Mouse (Mus musculus): ENCODE measurements around the gene Tec. TPM values are rescaled to one million over a fixed set of nuclear protein-coding genes. Genes with fewer than 3 reads are reported as not detected.

Tec gene
- polyA plus RNA-seq, 1 experiment from 2014 or later, result 8.8 TPM

DNA sequence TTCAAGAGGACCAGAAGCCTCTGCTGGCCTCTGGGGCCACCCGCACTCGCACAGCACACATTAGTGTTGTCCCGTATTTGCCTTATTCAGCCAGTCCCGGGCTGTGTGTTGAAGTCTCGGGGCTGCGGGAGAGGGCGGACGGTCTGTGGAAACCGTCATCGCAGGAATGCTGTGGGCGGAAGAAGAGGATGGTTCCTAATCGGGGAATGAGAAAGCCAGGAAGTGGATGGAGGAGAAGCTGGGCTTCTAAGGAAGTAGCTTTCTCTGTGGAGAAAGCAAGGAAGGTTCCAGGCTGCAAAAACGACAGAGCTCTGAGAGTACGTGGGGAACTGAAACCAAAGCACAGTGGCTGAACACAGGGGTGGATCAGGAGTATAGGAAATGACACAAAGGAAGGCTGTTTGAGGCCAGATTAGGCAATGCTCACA lies 72.1 kb downstream of the Tec start:
- ATAC-seq (ENCODE audit: low FRiP score), result no peak

DNA sequence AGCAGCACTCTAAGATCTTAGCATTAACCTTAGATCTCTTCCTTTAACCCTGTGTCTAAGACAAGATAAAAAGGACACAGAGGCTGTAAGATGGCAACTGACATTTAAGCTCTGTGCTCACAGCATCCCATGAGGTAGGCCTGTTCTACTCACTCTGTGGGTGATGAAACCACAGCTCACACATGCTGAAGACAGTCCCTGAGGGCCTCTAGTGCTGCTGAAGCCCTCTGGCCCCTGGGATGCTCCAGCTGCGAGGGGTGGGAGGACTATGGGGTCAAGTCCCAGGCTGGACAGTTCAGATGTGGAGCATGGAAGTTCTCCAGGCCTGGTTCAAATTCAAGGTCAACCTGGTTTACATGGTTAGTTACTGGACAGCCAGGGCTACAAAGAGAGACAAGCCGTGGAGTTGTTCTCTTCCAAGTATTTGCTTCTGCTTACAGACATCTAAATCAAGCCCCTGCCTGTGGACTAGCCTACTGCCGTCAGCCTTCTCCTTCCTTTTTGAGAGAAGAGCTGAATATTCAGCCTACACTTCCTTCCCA lies 74.9 kb downstream of the Tec start:
- WGBS, result 79% methylated on average over 3 of the region's 3 CpGs
- no peak for ATAC-seq (ENCODE audit: low FRiP score)
- H3K9me3 ChIP-seq (replicated peaks), result no peaks in the 10 kb centered on the region
- H3K4me3 ChIP-seq (replicated peaks), result no peak overlapping the region
- H3K36me3 ChIP-seq, result no peaks in the 10 kb centered on the region
- H3K4me2 ChIP-seq, result no peak overlapping the region
- H3K27me3 ChIP-seq (replicated peaks), result no peaks in the 10 kb centered on the region
- H3K27ac ChIP-seq (replicated peaks), result no peak overlapping the region
- no peaks in the 10 kb centered on the region for H3K4me1 ChIP-seq
- H3K9ac ChIP-seq (replicated peaks), result no peak overlapping the region

More for the DNA sequence above, 72.1 kb downstream of the Tec start:
- 70% methylated on average over 14 of the region's 14 CpGs for WGBS
- Histone ChIP-seq H3K4me2 (peak overlapping the region; percentile 35), H3K27ac (replicated peaks) (no peak overlapping the region; the same call in 1 of the 2 replicates), H3K9ac (replicated peaks) (no peak overlapping the region), H3K4me1 (no peaks in the 10 kb centered on the region), H3K4me3 (replicated peaks) (no peak overlapping the region), H3K27me3 (replicated peaks) (no peaks in the 10 kb centered on the region), H3K9me3 (replicated peaks) (no peaks in the 10 kb centered on the region), H3K36me3 (no peaks in the 10 kb centered on the region)

DNA sequence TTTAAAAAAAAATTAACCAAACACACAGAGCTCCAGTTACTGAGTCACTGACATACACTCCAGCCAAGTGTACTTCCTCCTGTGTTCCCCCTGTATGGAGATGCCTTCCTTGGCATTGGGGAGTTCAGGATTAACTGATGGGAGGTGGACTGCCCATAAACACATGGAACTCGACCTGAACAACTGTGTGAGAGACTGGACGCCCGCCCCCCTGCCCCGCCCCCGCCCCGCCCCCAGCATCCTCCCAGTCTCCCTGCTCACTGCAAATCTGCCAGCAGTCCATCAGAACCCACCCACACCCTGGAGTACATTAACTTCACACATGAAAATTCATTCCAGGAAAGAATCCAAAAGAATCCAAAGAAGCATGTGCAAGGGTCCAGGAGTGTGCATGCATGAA lies 76.5 kb downstream of the Tec start:
- ATAC-seq (ENCODE audit: low FRiP score), result no peak
- H3K27me3 ChIP-seq (replicated peaks), result no peaks in the 10 kb centered on the region
- 16% methylated on average over 6 of the region's 6 CpGs for WGBS
- H3K4me3 ChIP-seq (replicated peaks), result no peak overlapping the region
- H3K27ac ChIP-seq (replicated peaks), result no peak overlapping the region
- no peaks in the 10 kb centered on the region for H3K36me3 ChIP-seq
- no peak overlapping the region for H3K4me2 ChIP-seq
- H3K9ac ChIP-seq (replicated peaks), result no peak overlapping the region
- no peaks in the 10 kb centered on the region for H3K9me3 ChIP-seq (replicated peaks)
- H3K4me1 ChIP-seq, result no peaks in the 10 kb centered on the region

DNA sequence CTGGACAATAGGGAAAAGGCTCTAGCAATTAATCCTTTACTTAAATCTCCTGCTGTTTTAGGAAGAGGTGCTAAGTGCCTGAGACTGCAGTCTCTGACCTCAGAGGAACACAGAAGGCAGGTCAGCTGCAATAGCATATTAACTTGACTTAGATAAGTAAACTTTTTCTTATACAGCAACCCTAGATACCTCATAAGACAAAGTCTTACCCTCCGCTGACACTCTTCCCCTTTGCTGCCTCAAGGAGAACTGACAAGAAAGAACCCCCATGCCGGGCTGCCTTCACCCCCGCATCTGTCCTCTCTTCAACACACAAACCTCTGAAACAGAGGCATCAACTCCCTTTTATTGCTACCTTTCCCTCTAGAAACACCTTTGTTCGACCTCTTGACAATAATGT lies 76.9 kb downstream of the Tec start:
- H3K9ac ChIP-seq (replicated peaks), result no peak overlapping the region
- no peaks in the 10 kb centered on the region for H3K4me1 ChIP-seq
- no peaks in the 10 kb centered on the region for H3K36me3 ChIP-seq
- H3K27me3 ChIP-seq (replicated peaks), result no peaks in the 10 kb centered on the region
- no peak overlapping the region for H3K4me3 ChIP-seq (replicated peaks)
- no peaks in the 10 kb centered on the region for H3K9me3 ChIP-seq (replicated peaks)
- no peak for ATAC-seq (ENCODE audit: low FRiP score)
- no peak overlapping the region for H3K27ac ChIP-seq (replicated peaks)
- 37% methylated on average over 4 of the region's 4 CpGs for WGBS
- H3K4me2 ChIP-seq, result no peak overlapping the region

DNA sequence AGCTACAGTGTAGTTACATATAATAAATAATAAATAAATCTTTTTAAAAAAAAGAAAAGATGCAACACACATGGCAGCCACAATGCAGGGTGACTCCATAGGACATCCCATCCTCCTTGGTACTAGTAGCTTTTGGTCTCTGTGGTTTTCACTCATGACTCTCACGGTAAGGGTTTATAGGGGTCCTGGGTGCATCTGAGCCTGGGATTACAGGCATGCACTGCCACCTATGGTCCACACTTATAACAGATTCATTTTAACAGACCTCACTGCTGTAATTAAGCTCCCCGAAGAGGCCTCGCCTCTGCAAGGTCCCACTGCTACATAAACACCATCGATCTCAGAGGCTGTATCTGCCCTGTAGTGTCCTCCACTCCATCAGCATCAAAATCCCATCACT lies 82.8 kb downstream of the Tec start:
- H3K27me3 ChIP-seq (replicated peaks), result no peaks in the 10 kb centered on the region
- 76% methylated on average over 4 of the region's 4 CpGs for WGBS
- no peak overlapping the region for H3K4me2 ChIP-seq
- H3K27ac ChIP-seq (replicated peaks), result no peak overlapping the region
- H3K36me3 ChIP-seq, result no peaks in the 10 kb centered on the region
- H3K4me3 ChIP-seq (replicated peaks), result no peak overlapping the region
- H3K4me1 ChIP-seq, result no peaks in the 10 kb centered on the region
- no peaks in the 10 kb centered on the region for H3K9me3 ChIP-seq (replicated peaks)
- no peak overlapping the region for H3K9ac ChIP-seq (replicated peaks)
- ATAC-seq (ENCODE audit: low FRiP score), result no peak

DNA sequence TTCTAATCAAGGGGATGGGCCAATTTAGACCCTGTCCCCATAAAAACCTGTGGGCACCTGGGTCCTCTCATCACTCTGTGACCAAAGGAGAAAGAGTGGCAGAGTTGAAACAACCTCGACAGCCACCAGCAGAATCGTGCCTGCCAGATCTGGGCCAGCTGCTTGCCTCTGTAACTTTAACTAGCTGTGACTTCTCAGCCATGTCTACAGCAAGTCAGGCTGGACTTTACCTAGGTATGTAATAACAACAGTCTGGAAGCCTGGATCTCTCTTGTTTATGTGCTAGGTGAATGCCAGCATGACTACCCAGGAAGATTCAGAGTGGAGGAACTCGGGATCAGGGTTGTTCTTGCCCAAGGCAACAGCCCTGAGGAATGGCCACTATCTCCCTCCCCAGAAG lies 83.6 kb downstream of the Tec start:
- ATAC-seq (ENCODE audit: low FRiP score), result no peak
- 86% methylated on average over 3 of the region's 3 CpGs for WGBS
- no peaks in the 10 kb centered on the region for H3K9me3 ChIP-seq (replicated peaks)
- no peak overlapping the region for H3K4me3 ChIP-seq (replicated peaks)
- no peak overlapping the region for H3K9ac ChIP-seq (replicated peaks)
- no peaks in the 10 kb centered on the region for H3K36me3 ChIP-seq
- no peaks in the 10 kb centered on the region for H3K4me1 ChIP-seq
- H3K27me3 ChIP-seq (replicated peaks), result no peaks in the 10 kb centered on the region
- no peak overlapping the region for H3K4me2 ChIP-seq
- no peak overlapping the region for H3K27ac ChIP-seq (replicated peaks)

DNA sequence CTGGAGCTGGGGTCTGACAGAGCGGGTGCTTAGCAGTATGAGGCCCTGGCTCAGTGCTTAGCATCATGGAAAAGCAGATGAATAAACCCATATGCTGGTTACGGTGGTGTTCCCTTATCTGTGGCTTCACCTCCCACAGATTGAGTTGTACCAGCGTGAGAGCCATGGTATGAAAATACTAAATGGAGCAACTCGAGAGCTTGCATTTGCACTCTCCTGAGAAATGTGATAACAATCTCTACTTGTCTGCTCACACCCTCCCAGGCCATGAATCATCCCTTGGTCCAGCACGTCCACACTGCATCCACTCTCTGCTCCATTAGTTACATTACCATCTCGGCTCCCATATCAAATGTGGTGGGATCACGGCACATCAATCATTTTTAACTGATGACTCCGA lies 84.3 kb downstream of the Tec start:
- 82% methylated on average over 8 of the region's 8 CpGs for WGBS
- Histone ChIP-seq H3K9me3 (replicated peaks) (no peaks in the 10 kb centered on the region), H3K9ac (replicated peaks) (no peak overlapping the region), H3K27ac (replicated peaks) (no peak overlapping the region), H3K4me2 (no peak overlapping the region), H3K27me3 (replicated peaks) (no peaks in the 10 kb centered on the region), H3K4me3 (replicated peaks) (no peak overlapping the region), H3K36me3 (no peaks in the 10 kb centered on the region), H3K4me1 (no peaks in the 10 kb centered on the region)
- no peak for ATAC-seq (ENCODE audit: low FRiP score)

DNA sequence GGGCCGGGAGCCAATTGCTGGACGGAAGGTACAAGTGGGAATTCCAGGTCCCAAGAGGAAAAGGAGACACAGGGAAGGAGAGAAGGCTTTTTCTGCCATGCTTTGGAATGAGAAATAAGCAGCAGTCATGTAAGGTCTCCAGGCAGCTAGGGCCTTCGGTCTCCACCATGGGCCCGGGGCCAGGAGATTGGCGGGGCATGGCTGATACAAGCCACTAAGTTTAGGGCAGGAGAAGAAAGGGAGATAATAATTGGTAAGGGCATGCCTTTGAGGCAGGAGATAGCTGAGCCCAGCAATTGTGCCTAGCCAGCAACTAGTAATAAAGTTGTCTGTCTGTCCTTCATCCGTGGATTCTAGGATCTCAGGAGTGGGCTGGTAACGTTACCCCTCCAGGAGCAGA lies 85.2 kb downstream of the Tec start:
- no peak overlapping the region for H3K27ac ChIP-seq (replicated peaks)
- H3K4me2 ChIP-seq, result no peak overlapping the region
- ATAC-seq (ENCODE audit: low FRiP score), result no peak
- H3K27me3 ChIP-seq (replicated peaks), result no peaks in the 10 kb centered on the region
- no peaks in the 10 kb centered on the region for H3K4me1 ChIP-seq
- H3K36me3 ChIP-seq, result no peaks in the 10 kb centered on the region
- 94% methylated on average over 7 of the region's 7 CpGs for WGBS
- no peak overlapping the region for H3K9ac ChIP-seq (replicated peaks)
- H3K4me3 ChIP-seq (replicated peaks), result no peak overlapping the region
- no peaks in the 10 kb centered on the region for H3K9me3 ChIP-seq (replicated peaks)

DNA sequence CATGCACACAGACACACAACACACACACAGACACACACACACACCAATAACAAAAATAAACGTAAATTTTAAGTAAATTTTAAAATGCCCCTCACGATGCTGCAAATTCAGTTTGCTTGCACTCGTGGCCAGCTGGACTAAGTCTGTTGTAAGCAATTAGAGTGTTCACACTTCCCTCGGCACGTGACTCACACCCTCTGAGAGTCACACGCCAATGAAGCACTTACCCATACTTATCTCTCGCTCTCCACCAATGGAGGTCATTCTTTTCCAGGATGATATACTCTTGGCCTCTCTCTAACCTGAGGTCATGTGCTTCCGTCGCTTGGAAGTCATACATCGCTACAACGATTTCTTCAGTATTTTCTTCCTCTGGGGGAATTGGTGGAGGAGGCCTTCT lies 86.5 kb downstream of the Tec start:
- no peaks in the 10 kb centered on the region for H3K9me3 ChIP-seq (replicated peaks)
- H3K4me3 ChIP-seq (replicated peaks), result no peak overlapping the region
- no peak for ATAC-seq (ENCODE audit: low FRiP score)
- H3K36me3 ChIP-seq, result no peaks in the 10 kb centered on the region
- no peak overlapping the region for H3K4me2 ChIP-seq
- no peaks in the 10 kb centered on the region for H3K4me1 ChIP-seq
- H3K27ac ChIP-seq (replicated peaks), result no peak overlapping the region
- no peaks in the 10 kb centered on the region for H3K27me3 ChIP-seq (replicated peaks)
- 88% methylated on average over 11 of the region's 11 CpGs for WGBS
- H3K9ac ChIP-seq (replicated peaks), result no peak overlapping the region

DNA sequence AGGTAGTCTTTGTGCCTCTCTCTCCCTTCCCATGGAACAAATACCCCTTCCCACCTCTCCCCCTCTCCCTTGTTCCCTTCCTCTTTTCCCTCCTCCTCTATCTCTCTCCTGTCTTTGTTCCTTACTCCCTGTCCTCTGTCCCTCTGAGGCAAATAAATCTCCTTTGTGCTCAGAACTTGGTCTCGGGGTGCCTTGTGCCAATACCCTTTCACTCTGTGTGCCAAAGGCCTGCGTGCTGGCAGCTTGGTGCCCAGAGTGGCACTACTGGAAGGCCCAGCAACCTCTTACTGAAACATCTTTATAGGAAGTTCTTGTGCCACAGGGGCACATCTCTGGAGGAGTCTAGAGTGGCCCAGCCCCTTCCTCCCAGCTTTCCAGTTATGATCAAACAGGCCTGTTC lies 91.7 kb downstream of the Tec start:
- no peaks in the 10 kb centered on the region for H3K9me3 ChIP-seq (replicated peaks)
- 72% methylated on average over 2 of the region's 2 CpGs for WGBS
- H3K36me3 ChIP-seq, result no peaks in the 10 kb centered on the region
- no peaks in the 10 kb centered on the region for H3K27me3 ChIP-seq (replicated peaks)
- H3K27ac ChIP-seq (replicated peaks), result no peak overlapping the region
- H3K4me3 ChIP-seq (replicated peaks), result no peak overlapping the region
- H3K4me1 ChIP-seq, result no peaks in the 10 kb centered on the region
- H3K9ac ChIP-seq (replicated peaks), result no peak overlapping the region
- ATAC-seq (ENCODE audit: low FRiP score), result no peak
- no peak overlapping the region for H3K4me2 ChIP-seq

DNA sequence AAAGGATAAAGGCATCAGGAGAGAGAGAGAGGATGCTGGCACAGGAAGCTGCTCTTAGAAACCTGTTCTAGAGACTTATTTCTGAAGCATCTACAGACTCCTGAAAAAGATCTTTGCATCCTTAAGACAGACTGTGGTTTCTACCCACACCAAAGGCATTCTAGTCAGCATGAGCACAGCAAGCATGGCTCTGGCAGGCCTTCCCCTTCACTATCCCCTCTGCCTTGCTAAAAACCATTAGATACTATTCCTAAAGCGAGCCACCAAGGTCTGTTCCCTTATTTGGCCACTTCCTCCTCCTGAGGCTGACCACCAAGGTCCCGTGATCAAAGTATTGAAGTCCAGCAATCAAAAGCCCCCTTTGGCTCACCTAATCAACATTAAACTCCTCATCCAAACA lies 92.2 kb downstream of the Tec start:
- Histone ChIP-seq H3K4me3 (replicated peaks) (no peak overlapping the region), H3K9ac (replicated peaks) (no peak overlapping the region), H3K4me2 (no peak overlapping the region), H3K36me3 (no peaks in the 10 kb centered on the region), H3K27ac (replicated peaks) (no peak overlapping the region), H3K4me1 (no peaks in the 10 kb centered on the region), H3K27me3 (replicated peaks) (no peaks in the 10 kb centered on the region), H3K9me3 (replicated peaks) (no peaks in the 10 kb centered on the region)
- ATAC-seq (ENCODE audit: low FRiP score), result no peak
- 74% methylated on average over 2 of the region's 2 CpGs for WGBS

DNA sequence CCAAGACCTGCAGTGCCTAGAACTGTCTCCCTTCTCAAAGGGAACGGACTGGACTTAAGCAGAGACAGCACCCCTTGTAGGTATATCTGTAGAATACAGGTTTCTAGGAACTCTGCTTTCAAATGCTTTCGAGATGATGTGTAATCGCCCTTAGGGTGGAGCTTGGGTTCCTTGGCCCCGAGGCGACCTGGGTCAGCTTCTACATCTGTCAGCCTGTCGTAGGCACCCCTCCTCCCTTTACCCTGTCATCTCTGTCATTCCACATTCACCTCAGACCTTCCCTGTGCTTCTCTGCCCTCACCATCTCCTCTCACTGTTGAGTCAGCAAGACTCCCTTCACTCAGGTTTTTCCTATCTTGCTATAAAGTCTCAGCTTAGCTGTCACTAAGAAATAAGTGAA lies 98.4 kb downstream of the Tec start:
- no peak for ATAC-seq (ENCODE audit: low FRiP score)

DNA sequence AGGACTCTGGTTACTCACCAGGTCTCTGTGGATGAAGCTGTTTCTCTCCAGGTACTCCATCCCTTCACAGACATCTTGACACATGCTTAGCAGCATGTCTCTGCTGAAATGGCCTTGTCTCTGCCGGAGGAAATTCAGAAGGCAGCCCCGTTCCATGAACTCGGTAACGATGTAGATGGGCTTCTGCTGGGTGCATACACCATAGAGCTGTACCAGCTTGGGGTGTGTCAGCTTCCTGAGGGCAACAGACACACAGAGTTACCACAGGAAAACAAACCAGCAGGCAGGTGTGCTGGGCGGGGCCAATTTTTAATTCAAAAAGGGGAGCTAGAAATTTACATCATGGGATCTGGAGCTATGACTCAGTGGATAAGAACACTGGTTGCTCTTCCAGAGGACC lies 104.7 kb downstream of the Tec start:
- no peak overlapping the region for H3K27ac ChIP-seq (replicated peaks)
- no peaks in the 10 kb centered on the region for H3K27me3 ChIP-seq (replicated peaks)
- no peak for ATAC-seq (ENCODE audit: low FRiP score)
- no peak overlapping the region for H3K4me2 ChIP-seq
- no peak overlapping the region for H3K4me3 ChIP-seq (replicated peaks)
- H3K36me3 ChIP-seq, result no peaks in the 10 kb centered on the region
- H3K9me3 ChIP-seq (replicated peaks), result no peaks in the 10 kb centered on the region
- no peak overlapping the region for H3K9ac ChIP-seq (replicated peaks)
- WGBS, result 95% methylated on average over 5 of the region's 5 CpGs
- H3K4me1 ChIP-seq, result no peaks in the 10 kb centered on the region

More for the DNA sequence above, 98.4 kb downstream of the Tec start:
- Histone ChIP-seq H3K36me3 (no peaks in the 10 kb centered on the region), H3K4me1 (no peaks in the 10 kb centered on the region), H3K27me3 (replicated peaks) (no peaks in the 10 kb centered on the region), H3K4me2 (no peak overlapping the region), H3K9ac (replicated peaks) (no peak overlapping the region), H3K9me3 (replicated peaks) (no peaks in the 10 kb centered on the region), H3K27ac (replicated peaks) (no peak overlapping the region), H3K4me3 (replicated peaks) (no peak overlapping the region)
- WGBS, result 79% methylated on average over 6 of the region's 6 CpGs
